Mouse (Mus musculus) limb, embryonic 13.5 days (tissue): ENCODE measurements around the gene Entpd4b. TPM values are rescaled to one million over a fixed set of nuclear protein-coding genes. Genes with fewer than 3 reads are reported as not detected.
"Not testable (repeated sequence)": the region's sequence is repeated elsewhere in the genome, so short reads cannot be mapped to it uniquely, and the experiment has no call there.

Experiments
- ATAC-seq: fragments of 200-750 bp; cut with Nextera tagmentation; 2 replicates; pipeline ENCODE4 v1.8.0; 2017; ENCODE audit warnings: low read depth, moderate number of reproducible peaks, moderate TSS enrichment; ENCODE audit not compliant: low FRiP score
- H3K27ac ChIP-seq: fragments of 300-500 bp; sonication (generic); 2 replicates; pipeline ENCODE4 v1.5.1; 2015; ENCODE audit warnings: inconsistent platforms, mild to moderate bottlenecking, moderate library complexity
- H3K27me3 ChIP-seq: fragments of 300-500 bp; sonication (generic); 2 replicates; pipeline ENCODE4 v1.6.1; 2015; ENCODE audit warnings: mild to moderate bottlenecking, inconsistent platforms
- H3K36me3 ChIP-seq: fragments of 300-500 bp; sonication (generic); 2 replicates; pipeline ENCODE4 v1.6.1; 2015; ENCODE audit warnings: inconsistent platforms, mild to moderate bottlenecking, moderate library complexity
- H3K4me1 ChIP-seq: fragments of 300-500 bp; sonication (generic); 2 replicates; pipeline ENCODE4 v1.6.1; 2015; ENCODE audit warnings: inconsistent platforms
- H3K4me2 ChIP-seq: fragments of 300-500 bp; sonication (generic); replicated peaks from 2 replicates; pipeline ENCODE4 v1.6.1; 2015; ENCODE audit warnings: inconsistent platforms, mild to moderate bottlenecking, moderate library complexity
- H3K4me3 ChIP-seq: fragments of 300-500 bp; sonication (generic); 2 replicates; pipeline ENCODE4 v1.5.1; 2015; ENCODE audit warnings: moderate library complexity, mild to moderate bottlenecking, inconsistent platforms
- H3K9ac ChIP-seq: fragments of 300-500 bp; sonication (generic); 2 replicates; pipeline ENCODE4 v1.6.1; 2015; ENCODE audit warnings: mild to moderate bottlenecking, inconsistent platforms
- H3K9me3 ChIP-seq: fragments of 300-500 bp; sonication (generic); 2 replicates; pipeline ENCODE4 v1.6.1; 2016; ENCODE audit warnings: inconsistent platforms
- WGBS: fragments of 180-500 bp; shearing (Covaris S2); methylation state at CpG from one replicate; pipeline ENCODE4 v1.1.7; 2015; 5-methylcytosine and 5-hydroxymethylcytosine counted together
- polyA plus RNA-seq: library from polyadenylated mRNA; unstranded; fragments of >200 nt; fragmentation: Nextera tagmentation; extraction: Ambion mirVana; gene quantifications from 2 replicates; pipeline ENCODE4 v1.2.1, GENCODE M21; 2015

Gene Entpd4b
- polyA plus RNA-seq, result 14.3 and 14.7 TPM in 2 replicates

GRCm38 (mm10) chr14:69555110-69555831, at the start of gene Entpd4b:
Gene Entpd4b, plus strand, starts transcription at chr14:69555424.
- no CpG with 5 or more reads among the region's 68 CpGs for WGBS
- not testable (repeated sequence) for H3K36me3 ChIP-seq

DNA sequence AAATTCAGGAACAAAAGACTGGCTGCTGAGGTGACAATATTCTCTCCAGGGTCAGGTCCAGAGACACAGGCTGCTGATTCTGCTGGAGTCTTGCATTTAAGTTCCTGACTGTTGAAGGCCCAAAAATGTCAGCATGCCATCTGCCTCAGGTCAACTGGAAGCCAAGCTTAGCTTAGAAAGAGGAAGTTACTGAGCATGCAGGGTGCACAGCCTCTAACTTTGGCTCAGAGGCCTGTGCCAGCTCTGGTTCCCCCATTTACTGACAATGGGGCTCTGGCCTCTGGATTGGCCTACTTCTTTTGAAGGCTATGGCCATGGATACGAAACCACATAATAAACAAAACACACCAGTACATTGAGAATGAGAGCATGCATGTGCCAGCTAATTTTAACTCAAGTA, 48.2 kb upstream of the Entpd4b start:
- H3K4me1 ChIP-seq, H3K36me3 ChIP-seq, H3K27ac ChIP-seq, H3K4me2 ChIP-seq, H3K9me3 ChIP-seq, H3K9ac ChIP-seq, H3K4me3 ChIP-seq, ATAC-seq, H3K27me3 ChIP-seq: not testable (repeated sequence)
- no CpG with 5 or more reads among the region's 1 CpGs for WGBS

More at GRCm38 (mm10) chr14:69555110-69555831, at the start of gene Entpd4b:
- peak; percentile 91 for ATAC-seq
- not testable (repeated sequence) for H3K4me2 ChIP-seq, H3K27ac ChIP-seq, H3K4me1 ChIP-seq, H3K9ac ChIP-seq, H3K4me3 ChIP-seq, H3K27me3 ChIP-seq, H3K9me3 ChIP-seq

DNA sequence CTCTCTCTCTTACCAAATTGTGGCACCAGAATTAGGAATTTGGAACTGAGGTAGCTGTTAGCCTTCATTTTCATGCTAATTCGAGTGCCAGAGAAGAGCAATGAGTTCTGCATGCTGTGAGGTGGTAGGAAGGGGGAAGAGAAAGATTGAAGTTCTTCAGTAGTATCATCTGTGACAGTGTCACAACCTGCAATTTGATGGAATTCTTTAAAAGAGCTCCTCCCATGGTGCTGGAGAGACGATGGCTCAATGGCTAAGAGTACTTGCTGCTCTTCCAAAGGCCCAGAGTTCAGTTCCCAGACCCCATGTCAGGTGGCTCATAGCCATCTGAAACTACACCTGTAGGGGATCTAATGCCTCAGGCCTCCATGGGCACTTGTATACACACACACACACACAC, 42.8 kb upstream of the Entpd4b start, which contains the start of gene Gm27179:
Gene Gm27179, minus strand, starts transcription at position 101 of the 400 bp plus-strand sequence.
- not testable (repeated sequence) for H3K36me3 ChIP-seq, H3K9ac ChIP-seq, H3K27ac ChIP-seq, H3K27me3 ChIP-seq, ATAC-seq, H3K4me3 ChIP-seq, H3K4me1 ChIP-seq, H3K4me2 ChIP-seq, H3K9me3 ChIP-seq
- no CpG with 5 or more reads among the region's 2 CpGs for WGBS

DNA sequence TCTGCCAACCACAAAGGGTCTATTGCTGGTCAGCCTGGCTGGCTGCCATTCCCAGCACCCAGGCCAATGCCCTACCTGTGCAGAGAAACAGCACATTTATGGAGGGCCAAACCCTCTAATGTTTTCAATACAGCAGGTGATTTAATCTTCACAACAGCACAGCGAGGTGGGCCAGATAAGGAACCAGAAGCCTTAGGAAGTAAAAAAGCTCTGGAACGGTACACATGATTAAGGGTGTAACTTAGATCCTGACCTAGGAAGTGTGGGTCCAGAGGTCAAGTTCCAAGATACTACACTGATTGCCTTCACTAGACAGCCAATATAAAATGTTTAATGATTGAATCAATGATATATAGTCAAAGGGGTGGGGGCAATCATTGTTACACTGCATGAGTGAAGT, 34.4 kb upstream of the Entpd4b start:
- H3K9ac ChIP-seq, H3K4me3 ChIP-seq, H3K36me3 ChIP-seq, ATAC-seq, H3K4me1 ChIP-seq, H3K27ac ChIP-seq, H3K9me3 ChIP-seq, H3K4me2 ChIP-seq, H3K27me3 ChIP-seq: not testable (repeated sequence)
- WGBS, result no CpG with 5 or more reads among the region's 2 CpGs

DNA sequence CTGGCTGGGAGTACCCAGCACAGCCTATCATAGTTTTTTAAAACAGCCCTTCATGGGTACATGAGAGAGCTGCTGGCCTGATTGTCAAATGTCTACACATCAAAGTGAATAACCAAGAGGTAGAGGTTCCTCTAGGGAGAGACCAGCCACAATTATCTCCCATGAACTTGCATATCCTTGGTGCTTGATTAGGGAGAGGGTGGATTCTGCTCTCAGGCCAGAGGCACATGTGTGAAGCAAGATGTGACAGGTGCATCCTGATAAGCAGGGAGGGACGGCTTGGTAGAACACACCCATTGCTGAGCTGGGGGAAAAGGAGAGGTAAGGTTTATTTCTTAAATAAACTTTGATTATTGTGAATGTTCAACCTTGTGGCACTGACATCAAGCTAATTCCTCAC, 32.2 kb upstream of the Entpd4b start:
- not testable (repeated sequence) for H3K27ac ChIP-seq, H3K4me3 ChIP-seq, H3K4me2 ChIP-seq, H3K27me3 ChIP-seq, H3K9me3 ChIP-seq, H3K4me1 ChIP-seq, H3K36me3 ChIP-seq, H3K9ac ChIP-seq, ATAC-seq
- WGBS, result no CpG with 5 or more reads among the region's 1 CpGs

- H3K9ac ChIP-seq, H3K4me1 ChIP-seq, ATAC-seq, H3K27ac ChIP-seq, H3K4me3 ChIP-seq, H3K36me3 ChIP-seq, H3K9me3 ChIP-seq, H3K4me2 ChIP-seq, H3K27me3 ChIP-seq: not testable (repeated sequence)
- WGBS, result no CpG with 5 or more reads among the region's 1 CpGs
Observed at GRCm38 (mm10) chr14:69526202-69526601, 29.0 kb upstream of the Entpd4b start.

DNA sequence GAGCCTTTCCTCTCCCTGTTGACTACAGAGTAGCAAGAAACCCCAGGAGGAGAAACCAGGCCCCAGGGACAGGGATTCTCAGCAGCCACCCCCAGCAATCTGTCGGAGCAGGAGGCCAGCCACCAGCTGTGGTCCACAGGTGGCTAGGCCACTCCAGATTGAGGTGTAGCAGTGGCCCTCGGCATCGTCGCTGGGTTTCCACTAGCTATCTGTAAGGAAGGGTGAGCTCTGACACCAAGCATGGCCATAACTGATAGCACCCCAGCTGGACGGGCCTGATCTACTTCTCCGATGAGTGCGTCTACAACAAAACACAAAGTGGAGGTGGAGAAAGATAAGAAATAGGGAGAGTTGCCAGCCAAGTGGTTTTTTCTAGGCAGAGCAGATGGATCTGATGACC, 18.7 kb upstream of the Entpd4b start:
- WGBS, result no CpG with 5 or more reads among the region's 7 CpGs
- H3K9me3 ChIP-seq, H3K4me1 ChIP-seq, H3K27me3 ChIP-seq, H3K27ac ChIP-seq, H3K4me2 ChIP-seq, H3K4me3 ChIP-seq, H3K9ac ChIP-seq, H3K36me3 ChIP-seq, ATAC-seq: not testable (repeated sequence)

- H3K27me3 ChIP-seq, H3K9me3 ChIP-seq, H3K4me2 ChIP-seq, H3K27ac ChIP-seq, H3K4me3 ChIP-seq, H3K4me1 ChIP-seq, H3K36me3 ChIP-seq, ATAC-seq, H3K9ac ChIP-seq: not testable (repeated sequence)
- WGBS, result no CpG with 5 or more reads among the region's 5 CpGs
Observed at GRCm38 (mm10) chr14:69540113-69540512, 15.1 kb upstream of the Entpd4b start.

- not testable (repeated sequence) for H3K27ac ChIP-seq, H3K9ac ChIP-seq, H3K4me1 ChIP-seq, H3K36me3 ChIP-seq, H3K4me3 ChIP-seq, H3K9me3 ChIP-seq, ATAC-seq, H3K4me2 ChIP-seq, H3K27me3 ChIP-seq
- WGBS, result no CpG with 5 or more reads among the region's 7 CpGs
Observed at GRCm38 (mm10) chr14:69542695-69543094, 12.5 kb upstream of the Entpd4b start.

DNA sequence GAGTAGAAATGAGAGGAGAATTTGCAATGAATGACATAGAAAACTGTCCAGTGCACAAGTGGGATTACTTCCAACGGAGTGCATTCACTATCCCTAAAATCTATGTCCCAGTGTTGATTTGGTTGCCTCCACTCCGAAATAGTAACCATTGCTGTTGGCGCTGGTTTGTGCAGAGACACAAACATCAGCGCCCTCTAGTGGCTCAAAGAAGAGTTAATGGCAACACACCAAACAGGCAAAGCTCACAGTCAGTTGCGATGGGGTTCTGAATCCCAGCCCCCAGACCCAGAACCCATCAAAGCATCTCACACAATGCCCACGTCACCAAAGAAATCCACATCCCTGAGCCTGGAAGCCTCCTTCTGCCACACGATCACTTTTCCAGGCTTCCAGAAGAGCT, 11.2 kb upstream of the Entpd4b start:
- not testable (repeated sequence) for ATAC-seq

GRCm38 (mm10) chr14:69545052-69545451, 10.2 kb upstream of the Entpd4b start:
- not testable (repeated sequence) for ATAC-seq, H3K4me1 ChIP-seq, H3K4me2 ChIP-seq, H3K27ac ChIP-seq, H3K9me3 ChIP-seq, H3K9ac ChIP-seq, H3K27me3 ChIP-seq, H3K4me3 ChIP-seq, H3K36me3 ChIP-seq
- no CpG with 5 or more reads among the region's 2 CpGs for WGBS

More for the DNA sequence above, 11.2 kb upstream of the Entpd4b start:
- not testable (repeated sequence) for H3K9ac ChIP-seq, H3K27me3 ChIP-seq, H3K9me3 ChIP-seq, H3K4me3 ChIP-seq, H3K4me2 ChIP-seq, H3K27ac ChIP-seq, H3K4me1 ChIP-seq, H3K36me3 ChIP-seq
- WGBS, result no CpG with 5 or more reads among the region's 7 CpGs

- H3K9me3 ChIP-seq, H3K27me3 ChIP-seq, H3K4me1 ChIP-seq, H3K27ac ChIP-seq, H3K9ac ChIP-seq, H3K4me3 ChIP-seq, H3K4me2 ChIP-seq, H3K36me3 ChIP-seq, ATAC-seq: not testable (repeated sequence)
- WGBS, result no CpG with 5 or more reads among the region's 4 CpGs
Observed at GRCm38 (mm10) chr14:69547310-69547709, 7.9 kb upstream of the Entpd4b start.

DNA sequence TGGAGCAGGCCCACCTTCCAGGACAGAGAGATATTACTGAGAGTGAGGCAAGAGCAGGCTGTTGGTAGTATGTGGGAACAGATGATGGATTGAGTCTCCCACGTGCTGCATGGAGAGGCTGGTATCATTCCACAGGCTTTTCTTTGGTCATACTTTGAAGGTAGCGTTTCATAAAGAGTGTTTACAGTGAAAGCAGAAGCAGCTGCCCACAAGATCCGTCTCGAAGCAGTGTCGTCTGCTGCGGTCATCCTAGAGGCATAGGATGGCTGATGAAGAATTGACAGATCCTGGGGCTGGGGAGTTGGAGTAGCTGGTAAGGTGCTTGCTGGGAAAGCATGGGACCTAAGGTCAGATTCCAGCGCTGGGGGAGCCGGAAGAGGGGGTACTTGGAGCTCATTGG, 1.6 kb downstream of the Entpd4b start:
- no CpG with 5 or more reads among the region's 8 CpGs for WGBS
- not testable (repeated sequence) for H3K27ac ChIP-seq, H3K4me1 ChIP-seq, H3K27me3 ChIP-seq, H3K9me3 ChIP-seq, H3K4me2 ChIP-seq, H3K9ac ChIP-seq, ATAC-seq, H3K4me3 ChIP-seq, H3K36me3 ChIP-seq
